Mouse (Mus musculus) spleen, embryonic (tissue): ENCODE data around the gene Ndufa5.

ENCODE experiments used
- CTCF ChIA-PET: fragments of 350-600 bp; sonication (Branson Sonifier 250); formaldehyde crosslinking; loops from one replicate; lab custom pipeline; 2022; lab: Charles Lee

Ndufa5 gene

GRCm38 (mm10) chr6:24525705-24526104 is 2.1 kb downstream of the Ndufa5 start:
- CTCF ChIA-PET, result no interaction called here

- CTCF ChIA-PET, result no interaction called here
These were observed 11.6 kb downstream of the Ndufa5 start for GRCm38 (mm10) chr6:24516197-24516596.

GRCm38 (mm10) chr6:24514552-24515284 is 13.1 kb downstream of the Ndufa5 start, which contains the start of gene Iqub:
Iqub (minus strand) TSS chr6:24515067.
- CTCF ChIA-PET, result no interaction called here

- CTCF ChIA-PET, result no interaction called here
These were observed 23.7 kb downstream of the Ndufa5 start for GRCm38 (mm10) chr6:24504141-24504540.

- CTCF ChIA-PET, result no interaction called here
These were observed 37.5 kb downstream of the Ndufa5 start for GRCm38 (mm10) chr6:24490341-24490740.

- CTCF ChIA-PET, result no interaction called here
These were observed 41.3 kb downstream of the Ndufa5 start for GRCm38 (mm10) chr6:24486530-24486929.

- CTCF ChIA-PET, result no interaction called here
These were observed 57.2 kb downstream of the Ndufa5 start for GRCm38 (mm10) chr6:24470571-24471132.

- CTCF ChIA-PET, result no interaction called here
These were observed 57.7 kb downstream of the Ndufa5 start for GRCm38 (mm10) chr6:24470135-24470534.
